Mouse (Mus musculus): ENCODE data around the gene Rab3d.

The Rab3d gene

GRCm38 (mm10) chr9:21938234-21938855 is 20.4 kb upstream of the Rab3d start:
- in situ Hi-C loops (cut with MboI, MseI) = loop anchor here (5.0 kb wide), 1 partner anchor 86 kb away; the partner anchor contains the start of gene Dock6

- in situ Hi-C loops (cut with MboI, MseI) = loop anchor here (5.0 kb wide), 1 partner anchor 85 kb away; the partner anchor contains the start of gene Dock6
Observed at GRCm38 (mm10) chr9:21937711-21938175, 19.8 kb upstream of the Rab3d start.

- in situ Hi-C loops (cut with MboI, MseI) = loop anchor here (5.0 kb wide), 1 partner anchor 85 kb away; the partner anchor contains the start of gene Dock6
Observed at GRCm38 (mm10) chr9:21936692-21937570, 18.9 kb upstream of the Rab3d start, which contains the start of gene Plppr2. Plppr2 (plus strand) TSS chr9:21937033.

- in situ Hi-C loops (cut with MboI, MseI) = loop anchor here (5.0 kb wide), 1 partner anchor 83 kb away; the partner anchor contains the start of gene Dock6
Observed at GRCm38 (mm10) chr9:21935466-21936131, 17.6 kb upstream of the Rab3d start.

GRCm38 (mm10) chr9:21934021-21934420 is 16.0 kb upstream of the Rab3d start:
- in situ Hi-C loops (cut with MboI, MseI) = no loop called here

GRCm38 (mm10) chr9:21932445-21933137 is 14.6 kb upstream of the Rab3d start:
- in situ Hi-C loops (cut with MboI, MseI) = no loop called here

GRCm38 (mm10) chr9:21932006-21932405 is 14.0 kb upstream of the Rab3d start:
- in situ Hi-C loops (cut with MboI, MseI) = no loop called here

- in situ Hi-C loops (cut with MboI, MseI) = no loop called here
Observed at GRCm38 (mm10) chr9:21929208-21929607, 11.2 kb upstream of the Rab3d start.

- in situ Hi-C loops (cut with MboI, MseI) = no loop called here
Observed at GRCm38 (mm10) chr9:21927208-21927753, 9.3 kb upstream of the Rab3d start, which contains the start of the genes Ccdc159 and Tmem205. Ccdc159 (plus strand) TSS chr9:21927471. Tmem205 (minus strand) TSS chr9:21927556.

GRCm38 (mm10) chr9:21926784-21927183 is 8.8 kb upstream of the Rab3d start:
- in situ Hi-C loops (cut with MboI, MseI) = no loop called here

GRCm38 (mm10) chr9:21926155-21926554 is 8.2 kb upstream of the Rab3d start:
- in situ Hi-C loops (cut with MboI, MseI) = no loop called here

GRCm38 (mm10) chr9:21925506-21925905 is 7.5 kb upstream of the Rab3d start:
- in situ Hi-C loops (cut with MboI, MseI) = no loop called here

- in situ Hi-C loops (cut with MboI, MseI) = no loop called here
Observed at GRCm38 (mm10) chr9:21925034-21925433, 7.0 kb upstream of the Rab3d start.

- in situ Hi-C loops (cut with MboI, MseI) = no loop called here
Observed at GRCm38 (mm10) chr9:21924099-21924493, 6.1 kb upstream of the Rab3d start.

GRCm38 (mm10) chr9:21923490-21924098 is 5.6 kb upstream of the Rab3d start:
- in situ Hi-C loops (cut with MboI, MseI) = no loop called here

GRCm38 (mm10) chr9:21923036-21923435 is 5.0 kb upstream of the Rab3d start:
- in situ Hi-C loops (cut with MboI, MseI) = no loop called here

GRCm38 (mm10) chr9:21918692-21919384 is 846 bp upstream of the Rab3d start:
- in situ Hi-C loops (cut with MboI, MseI) = no loop called here

GRCm38 (mm10) chr9:21917493-21918034 is 428 bp downstream of the Rab3d start:
- in situ Hi-C loops (cut with MboI, MseI) = no loop called here

GRCm38 (mm10) chr9:21916851-21917492 is 1.0 kb downstream of the Rab3d start:
- in situ Hi-C loops (cut with MboI, MseI) = no loop called here

Measured in T-helper 2 cell (primary cell).